Mouse (Mus musculus) spleen, postnatal 10 days (tissue): ENCODE measurements around the gene Galnt6.

Experiments used
- DNase-seq, 2 experiments: peaks; one replicate each; pipeline ENCODE4 v3.0.0; 2021 to 2022; ENCODE audit warnings: low spot score in 2 of 2

Gene Galnt6

GRCm38 (mm10) chr15:100754805-100755497 lies 25.8 kb upstream of the Galnt6 start:
- peak in 1 of 2 experiments; percentile 71 for DNase-seq

GRCm38 (mm10) chr15:100754041-100754440 lies 24.9 kb upstream of the Galnt6 start:
- no peak for DNase-seq

GRCm38 (mm10) chr15:100753045-100753444 lies 23.9 kb upstream of the Galnt6 start:
- DNase-seq, result no peak

GRCm38 (mm10) chr15:100752439-100752838 lies 23.3 kb upstream of the Galnt6 start:
- no peak for DNase-seq

- DNase-seq, result no peak
These were observed 20.8 kb upstream of the Galnt6 start for GRCm38 (mm10) chr15:100749751-100750538.

- DNase-seq, result no peak
These were observed 19.4 kb upstream of the Galnt6 start for GRCm38 (mm10) chr15:100748584-100748983.

- DNase-seq, result peak; percentile 57 to 71
These were observed 18.2 kb upstream of the Galnt6 start for GRCm38 (mm10) chr15:100747121-100747963.

- DNase-seq, result no peak
These were observed 17.4 kb upstream of the Galnt6 start for GRCm38 (mm10) chr15:100746478-100747120.

GRCm38 (mm10) chr15:100743238-100743637 lies 14.1 kb upstream of the Galnt6 start:
- no peak for DNase-seq

- DNase-seq, result no peak
These were observed 10.3 kb upstream of the Galnt6 start for GRCm38 (mm10) chr15:100739442-100739841.

GRCm38 (mm10) chr15:100738351-100738781 lies 9.2 kb upstream of the Galnt6 start:
- peak in 1 of 2 experiments; percentile 51 for DNase-seq

GRCm38 (mm10) chr15:100737667-100738066 lies 8.5 kb upstream of the Galnt6 start:
- DNase-seq, result no peak

- DNase-seq, result no peak
These were observed 6.8 kb upstream of the Galnt6 start for GRCm38 (mm10) chr15:100735953-100736300.

GRCm38 (mm10) chr15:100735095-100735952 lies 6.1 kb upstream of the Galnt6 start:
- peak in 1 of 2 experiments; percentile 51 for DNase-seq

- DNase-seq, result peak in 1 of 2 experiments; percentile 52
These were observed 3.4 kb upstream of the Galnt6 start for GRCm38 (mm10) chr15:100732580-100732979.

GRCm38 (mm10) chr15:100731081-100731480 lies 1.9 kb upstream of the Galnt6 start:
- no peak for DNase-seq

- no peak for DNase-seq
These were observed 590 bp downstream of the Galnt6 start for GRCm38 (mm10) chr15:100728586-100728985.

GRCm38 (mm10) chr15:100727834-100728233 lies 1.3 kb downstream of the Galnt6 start:
- no peak for DNase-seq

- DNase-seq, result no peak
These were observed 2.5 kb downstream of the Galnt6 start for GRCm38 (mm10) chr15:100726721-100727120.

GRCm38 (mm10) chr15:100723505-100723904 lies 5.7 kb downstream of the Galnt6 start:
- no peak for DNase-seq

GRCm38 (mm10) chr15:100722564-100722963 lies 6.6 kb downstream of the Galnt6 start:
- no peak for DNase-seq
